Mouse (Mus musculus): Measurements from ENCODE around the gene Lrp6.

Lrp6 gene

GRCm38 (mm10) chr6:134566818-134567485 lies at the start of gene Lrp6:
Lrp6 (minus strand) TSS chr6:134566965.
- DNase-seq (ENCODE audit: low read depth, low spot score): peak; percentile 91

GRCm38 (mm10) chr6:134614723-134615648 lies 48.2 kb upstream of the Lrp6 start:
- peak; percentile 68 for DNase-seq (ENCODE audit: low read depth, low spot score)

GRCm38 (mm10) chr6:134614322-134614721 lies 47.6 kb upstream of the Lrp6 start:
- DNase-seq (ENCODE audit: low read depth, low spot score): no peak

- no peak for DNase-seq (ENCODE audit: low read depth, low spot score)
Measured at GRCm38 (mm10) chr6:134611896-134612295, 45.1 kb upstream of the Lrp6 start.

- DNase-seq (ENCODE audit: low read depth, low spot score): no peak
Measured at GRCm38 (mm10) chr6:134610380-134610779, 43.6 kb upstream of the Lrp6 start.

- DNase-seq (ENCODE audit: low read depth, low spot score): peak; percentile 15
Measured at GRCm38 (mm10) chr6:134606949-134607746, 40.4 kb upstream of the Lrp6 start.

GRCm38 (mm10) chr6:134606540-134606939 lies 39.8 kb upstream of the Lrp6 start:
- no peak for DNase-seq (ENCODE audit: low read depth, low spot score)

GRCm38 (mm10) chr6:134605196-134605595 lies 38.4 kb upstream of the Lrp6 start:
- no peak for DNase-seq (ENCODE audit: low read depth, low spot score)

GRCm38 (mm10) chr6:134602371-134603003 lies 35.7 kb upstream of the Lrp6 start:
- no peak for DNase-seq (ENCODE audit: low read depth, low spot score)

- no peak for DNase-seq (ENCODE audit: low read depth, low spot score)
Measured at GRCm38 (mm10) chr6:134601766-134602165, 35.0 kb upstream of the Lrp6 start.

GRCm38 (mm10) chr6:134601130-134601529 lies 34.4 kb upstream of the Lrp6 start:
- no peak for DNase-seq (ENCODE audit: low read depth, low spot score)

- DNase-seq (ENCODE audit: low read depth, low spot score): no peak
Measured at GRCm38 (mm10) chr6:134599239-134599638, 32.5 kb upstream of the Lrp6 start.

GRCm38 (mm10) chr6:134597651-134598229 lies 31.0 kb upstream of the Lrp6 start:
- DNase-seq (ENCODE audit: low read depth, low spot score): no peak

GRCm38 (mm10) chr6:134594569-134595442 lies 28.0 kb upstream of the Lrp6 start:
- DNase-seq (ENCODE audit: low read depth, low spot score): no peak

- DNase-seq (ENCODE audit: low read depth, low spot score): no peak
Measured at GRCm38 (mm10) chr6:134591614-134592013, 24.8 kb upstream of the Lrp6 start.

GRCm38 (mm10) chr6:134586241-134586640 lies 19.5 kb upstream of the Lrp6 start:
- DNase-seq (ENCODE audit: low read depth, low spot score): no peak

GRCm38 (mm10) chr6:134584616-134585015 lies 17.9 kb upstream of the Lrp6 start:
- DNase-seq (ENCODE audit: low read depth, low spot score): no peak

- no peak for DNase-seq (ENCODE audit: low read depth, low spot score)
Measured at GRCm38 (mm10) chr6:134582110-134582509, 15.3 kb upstream of the Lrp6 start.

- no peak for DNase-seq (ENCODE audit: low read depth, low spot score)
Measured at GRCm38 (mm10) chr6:134579506-134579905, 12.7 kb upstream of the Lrp6 start.

GRCm38 (mm10) chr6:134578039-134578438 lies 11.3 kb upstream of the Lrp6 start:
- DNase-seq (ENCODE audit: low read depth, low spot score): no peak
